Mouse (Mus musculus): ENCODE measurements around the gene Bex6.

DNA sequence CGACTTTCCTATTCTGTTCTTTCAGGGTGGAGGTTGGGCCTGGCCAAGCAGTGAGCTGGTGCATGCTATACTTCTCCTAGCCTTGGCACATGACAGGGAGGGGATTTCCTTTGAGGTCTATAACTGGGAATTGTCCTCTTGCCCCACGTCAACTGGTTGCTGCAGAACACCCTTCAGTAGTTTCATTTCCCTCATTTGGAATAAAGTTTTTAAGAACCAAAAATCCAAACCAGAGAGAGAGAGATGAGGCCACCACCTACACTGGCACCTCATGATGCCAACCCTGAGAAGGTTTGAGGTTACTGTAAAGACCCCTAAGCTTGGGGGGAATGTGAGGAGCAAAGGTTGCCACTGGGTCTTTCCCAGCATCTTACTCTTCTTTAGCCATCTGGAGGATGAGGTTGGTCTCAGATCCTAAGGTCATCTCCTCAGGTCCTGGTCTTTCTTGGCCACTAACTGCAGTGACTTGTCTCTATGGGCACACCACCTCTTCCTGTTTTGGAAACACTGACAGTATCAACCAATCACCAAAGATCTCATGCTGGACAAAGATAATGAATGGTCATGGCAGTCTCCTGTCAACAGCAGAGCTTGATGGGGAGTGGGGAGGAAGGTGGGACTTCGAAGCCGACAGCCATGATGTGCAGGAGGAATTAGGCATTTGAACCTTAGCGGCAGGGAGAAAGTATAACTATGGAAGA, 8.4 kb upstream of the Bex6 start:
- TF ChIP-seq CTCF (IDR thresholded peaks at IDR 0.05; ENCODE audit: extremely low read depth, insufficient read length, insufficient replicate concordance, low read depth, low read length) (no peak), POLR2A (IDR thresholded peaks at IDR 0.05; ENCODE audit: low read depth, low read length) (no peak)
